Mouse (Mus musculus) hindbrain, embryonic 11.5 days (tissue): ENCODE results near the gene Macrod2. TPM values are rescaled to one million over a fixed set of nuclear protein-coding genes. Genes with fewer than 3 reads are reported as not detected.

Experiments used
- ATAC-seq: fragments of 200-750 bp; cut with Nextera tagmentation; 2 replicates; pipeline ENCODE4 v1.8.0; 2017; ENCODE audit warnings: mild to moderate bottlenecking, moderate TSS enrichment, moderate library complexity; ENCODE audit not compliant: low FRiP score
- DNase-seq: peaks from one replicate; pipeline ENCODE4 v3.0.0-alpha.2; 2015; ENCODE audit warnings: low spot score
- H3K27ac ChIP-seq: fragments of 300-500 bp; sonication (generic); 2 replicates; pipeline ENCODE4 v1.5.1; 2014; ENCODE audit warnings: mild to moderate bottlenecking, low read depth, low read length
- H3K27me3 ChIP-seq: fragments of 300-500 bp; sonication (generic); 2 replicates; pipeline ENCODE4 v1.6.1; 2014; ENCODE audit warnings: mild to moderate bottlenecking, low read length, moderate library complexity, mixed read lengths; ENCODE audit not compliant: control insufficient read depth, insufficient read depth
- H3K36me3 ChIP-seq: fragments of 300-500 bp; sonication (generic); 2 replicates; pipeline ENCODE4 v1.6.1; 2014; ENCODE audit warnings: mild to moderate bottlenecking, low read length, moderate library complexity, mixed read lengths; ENCODE audit not compliant: control insufficient read depth, insufficient read depth
- H3K4me1 ChIP-seq: fragments of 300-500 bp; sonication (generic); replicated peaks from 2 replicates; pipeline ENCODE4 v1.6.1; 2014; ENCODE audit warnings: low read length, mixed read lengths; ENCODE audit not compliant: control insufficient read depth, insufficient read depth
- H3K4me2 ChIP-seq: fragments of 300-500 bp; sonication (generic); replicated peaks from 2 replicates; pipeline ENCODE4 v1.6.1; 2014; ENCODE audit warnings: mild to moderate bottlenecking, low read depth, low read length
- H3K4me3 ChIP-seq: fragments of 300-500 bp; sonication (generic); 2 replicates; pipeline ENCODE4 v1.5.1; 2014; ENCODE audit warnings: low read depth, low read length
- H3K9ac ChIP-seq: fragments of 300-500 bp; sonication (generic); 2 replicates; pipeline ENCODE4 v1.6.1; 2014; ENCODE audit warnings: low read depth, low read length
- H3K9me3 ChIP-seq: fragments of 300-500 bp; sonication (generic); 2 replicates; pipeline ENCODE4 v1.6.1; 2016; ENCODE audit warnings: low read length; ENCODE audit not compliant: control insufficient read depth
- WGBS: fragments of 180-500 bp; shearing (Covaris S2); extraction: QIAGEN DNeasy Blood & Tissue Kit; methylation state at CpG from one replicate; pipeline ENCODE4 v1.1.7; 2014; 5-methylcytosine and 5-hydroxymethylcytosine counted together
- polyA plus RNA-seq: library from polyadenylated mRNA; unstranded; fragments of >200 nt; fragmentation: Nextera tagmentation; extraction: Ambion mirVana; gene quantifications from 2 replicates; pipeline ENCODE4 v1.2.1, GENCODE M21; 2014

Macrod2 gene
- polyA plus RNA-seq, 1 experiment from 2014 or later, result 42.5 TPM

DNA sequence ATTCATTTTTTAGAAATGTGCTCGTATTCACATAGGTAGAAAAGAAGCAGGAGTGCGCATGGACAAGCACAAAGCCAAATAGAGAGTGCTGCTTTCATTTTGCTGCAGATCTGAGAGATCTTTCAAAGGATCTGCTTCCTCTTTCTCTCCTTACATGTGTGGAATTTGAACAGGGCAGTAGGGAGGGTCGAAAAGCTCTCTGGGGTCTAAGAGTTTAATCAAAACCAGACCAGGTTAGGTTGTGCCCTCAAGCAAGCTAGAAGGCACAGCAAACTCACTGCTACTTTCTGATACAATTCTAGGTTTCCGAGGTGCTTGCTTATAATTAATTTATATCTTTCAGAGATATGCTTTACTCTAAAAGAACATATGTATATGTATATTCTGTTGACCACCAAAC, 1196.2 kb downstream of the Macrod2 start:
- H3K36me3 ChIP-seq, result no peaks in the 10 kb centered on the region
- no peaks in the 10 kb centered on the region for H3K4me1 ChIP-seq
- H3K27ac ChIP-seq, result no peak overlapping the region
- H3K9me3 ChIP-seq, result no peaks in the 10 kb centered on the region
- no peaks in the 10 kb centered on the region for H3K27me3 ChIP-seq
- DNase-seq (peak; percentile 11), ATAC-seq (no peak)
- no peak overlapping the region for H3K4me2 ChIP-seq
- 67% methylated on average over 4 of the region's 4 CpGs for WGBS
- H3K9ac ChIP-seq, result no peak overlapping the region
- H3K4me3 ChIP-seq, result no peak overlapping the region

DNA sequence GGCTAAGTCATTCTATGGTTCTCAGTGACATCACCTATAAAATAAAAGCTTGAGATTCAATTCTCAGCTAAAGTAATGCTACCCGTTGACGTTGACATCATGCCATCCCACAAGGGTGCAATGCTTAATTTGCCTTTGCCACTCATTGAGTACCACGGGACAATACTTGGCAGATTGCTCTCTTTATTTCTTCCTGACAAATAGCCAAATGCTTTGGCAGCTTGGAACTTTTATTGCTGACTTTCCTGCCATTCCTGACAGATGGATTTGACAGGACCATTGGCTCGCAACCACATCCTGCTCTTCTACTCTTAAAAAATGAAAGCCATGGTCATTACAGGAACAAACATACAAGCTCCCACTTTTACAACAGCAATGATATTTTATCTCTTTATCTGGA, 1199.7 kb downstream of the Macrod2 start:
- no peak overlapping the region for H3K4me2 ChIP-seq
- H3K9me3 ChIP-seq, result no peaks in the 10 kb centered on the region
- H3K4me3 ChIP-seq, result no peak overlapping the region
- DNase-seq (no peak), ATAC-seq (no peak)
- no peak overlapping the region for H3K27ac ChIP-seq
- no peaks in the 10 kb centered on the region for H3K4me1 ChIP-seq
- 80% methylated on average over 4 of the region's 4 CpGs for WGBS
- no peaks in the 10 kb centered on the region for H3K36me3 ChIP-seq
- no peak overlapping the region for H3K9ac ChIP-seq
- H3K27me3 ChIP-seq, result no peaks in the 10 kb centered on the region

DNA sequence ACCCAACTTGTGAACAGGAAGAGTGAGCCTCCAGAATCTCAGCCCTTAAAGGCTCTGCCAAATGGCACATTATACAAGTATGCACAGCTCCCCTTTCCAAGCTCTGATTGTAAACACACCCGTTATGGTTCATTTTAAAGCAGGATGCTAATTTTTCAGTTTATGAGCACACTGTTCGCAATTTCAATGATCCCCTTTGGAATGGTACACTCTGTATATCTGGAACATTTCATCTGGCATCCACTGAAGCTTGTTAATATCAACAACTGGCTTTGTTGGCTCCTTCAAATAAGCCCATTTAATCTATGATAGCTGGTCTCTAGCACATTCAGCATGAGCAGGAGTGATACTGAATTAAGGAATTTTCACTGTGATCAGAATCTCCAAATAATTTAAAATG, 1222.6 kb downstream of the Macrod2 start:
- DNase-seq (no peak), ATAC-seq (no peak)
- Histone ChIP-seq H3K27ac (no peak overlapping the region), H3K36me3 (no peaks in the 10 kb centered on the region), H3K9ac (no peak overlapping the region), H3K4me2 (no peak overlapping the region), H3K4me1 (no peaks in the 10 kb centered on the region), H3K9me3 (no peaks in the 10 kb centered on the region), H3K27me3 (no peaks in the 10 kb centered on the region), H3K4me3 (no peak overlapping the region)
- whole genome bisulfite sequencing, result 93% methylated on average over 2 of the region's 2 CpGs

DNA sequence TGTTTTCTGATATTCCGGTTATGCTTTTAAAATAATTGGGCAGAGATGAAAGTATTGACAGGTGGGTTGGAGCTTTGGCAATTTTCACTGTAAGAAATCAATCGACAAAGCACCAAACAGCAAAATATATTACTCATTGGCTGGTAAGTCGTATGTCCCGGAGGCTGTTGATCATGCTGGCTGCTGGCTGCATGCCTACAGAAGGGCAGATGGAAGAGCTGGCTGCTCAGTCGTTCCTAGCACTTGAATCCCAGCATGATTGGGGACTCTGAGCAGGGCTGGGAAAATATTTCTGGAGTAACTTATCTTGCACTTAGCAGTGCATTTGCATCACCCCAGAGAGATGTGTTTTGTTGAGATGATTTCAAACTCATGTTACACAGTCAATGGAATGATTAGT, 1223.1 kb downstream of the Macrod2 start:
- Histone ChIP-seq H3K36me3 (no peaks in the 10 kb centered on the region), H3K4me1 (no peaks in the 10 kb centered on the region), H3K4me2 (no peak overlapping the region), H3K27ac (no peak overlapping the region), H3K27me3 (no peaks in the 10 kb centered on the region), H3K4me3 (no peak overlapping the region), H3K9ac (no peak overlapping the region), H3K9me3 (no peaks in the 10 kb centered on the region)
- DNase-seq (no peak), ATAC-seq (no peak)
- WGBS, result 84% methylated on average over 5 of the region's 5 CpGs

DNA sequence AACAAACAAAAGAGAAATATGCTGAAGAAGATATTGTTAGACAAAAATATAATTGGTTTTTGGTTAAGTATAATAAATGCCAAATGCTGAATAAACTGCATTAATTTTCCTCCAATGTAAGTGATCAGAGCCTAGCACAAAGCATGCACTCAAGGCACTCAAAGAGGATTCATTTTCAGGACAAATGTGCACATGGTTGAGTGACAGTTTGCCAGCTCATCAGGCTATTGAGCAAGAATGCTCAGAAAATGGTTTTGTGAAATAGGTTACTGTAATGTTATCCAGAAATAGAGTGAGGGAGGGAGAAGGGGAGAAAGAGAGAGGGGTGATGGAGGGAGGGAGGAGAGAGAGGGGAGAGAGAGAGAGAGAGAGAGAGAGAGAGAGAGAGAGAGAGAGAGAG, 1268.9 kb downstream of the Macrod2 start:
- Histone ChIP-seq H3K4me1 (no peaks in the 10 kb centered on the region), H3K27ac (no peak overlapping the region), H3K4me2 (no peak overlapping the region), H3K4me3 (no peak overlapping the region), H3K27me3 (no peaks in the 10 kb centered on the region), H3K9me3 (no peaks in the 10 kb centered on the region), H3K36me3 (no peaks in the 10 kb centered on the region), H3K9ac (no peak overlapping the region)
- no peak for DNase-seq
- ATAC-seq, result no peak

DNA sequence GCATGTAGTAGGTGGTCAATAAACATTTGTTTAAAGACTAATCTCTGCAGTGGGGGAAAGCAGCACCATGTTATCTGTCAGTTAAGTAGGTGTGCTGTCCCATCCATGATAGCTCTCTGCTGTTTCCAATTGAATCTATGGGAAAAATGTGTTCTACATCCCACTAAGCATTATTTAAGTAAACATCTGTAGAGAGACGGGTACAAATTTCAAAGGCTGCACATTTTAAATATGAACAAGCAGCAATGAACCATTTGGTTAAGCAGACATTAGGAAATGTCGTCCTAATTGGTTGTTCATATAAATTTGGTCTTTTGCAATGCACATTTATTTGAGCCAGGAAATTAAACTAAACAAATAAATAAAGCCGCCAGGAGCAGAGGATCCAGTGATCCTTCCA, 1277.7 kb downstream of the Macrod2 start:
- 91% methylated on average over 3 of the region's 3 CpGs for WGBS
- Histone ChIP-seq H3K27me3 (no peaks in the 10 kb centered on the region), H3K27ac (no peak overlapping the region), H3K4me2 (no peak overlapping the region), H3K9ac (no peak overlapping the region), H3K36me3 (no peaks in the 10 kb centered on the region), H3K4me3 (no peak overlapping the region), H3K4me1 (no peaks in the 10 kb centered on the region), H3K9me3 (no peaks in the 10 kb centered on the region)
- DNase-seq (no peak), ATAC-seq (no peak)

DNA sequence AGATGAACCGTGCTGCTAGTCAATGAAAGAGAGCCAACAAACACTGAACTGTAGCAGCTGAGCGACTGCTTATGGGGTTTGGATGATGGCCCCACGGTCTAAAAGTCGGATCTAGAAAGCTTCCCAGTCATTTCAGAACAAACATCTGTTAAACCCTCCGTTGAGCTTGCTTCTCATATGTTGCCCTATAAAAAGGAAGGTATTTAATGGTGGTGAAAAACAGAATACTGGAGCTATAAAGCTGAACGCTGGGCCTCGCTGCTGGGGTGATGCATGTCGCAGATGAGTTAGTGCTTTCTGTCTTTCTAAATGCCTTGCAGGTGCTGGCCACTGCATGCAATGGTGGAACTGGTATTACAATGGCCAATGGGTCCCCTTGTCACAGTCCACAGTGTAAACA, 1278.3 kb downstream of the Macrod2 start:
- H3K27ac ChIP-seq, result no peak overlapping the region

DNA sequence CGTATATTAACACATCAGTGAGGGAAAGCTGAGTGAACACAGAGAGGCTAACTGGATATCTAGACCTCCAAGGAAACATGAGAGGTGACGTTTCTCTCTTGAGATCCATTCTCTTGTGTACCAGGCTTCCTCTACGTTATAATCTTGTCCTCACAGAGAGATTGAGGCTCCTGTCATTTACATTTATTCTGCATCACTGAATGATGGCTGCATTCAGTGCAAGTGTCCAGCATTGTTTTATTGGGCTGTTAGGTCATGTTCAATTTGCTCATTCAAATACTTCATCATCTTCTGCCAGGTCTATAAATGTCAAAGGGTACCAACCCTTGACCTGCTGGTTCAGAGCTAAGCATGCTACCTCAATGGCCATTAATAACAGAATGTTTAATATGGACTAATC, 1302.4 kb downstream of the Macrod2 start:
- Histone ChIP-seq H3K9me3 (no peaks in the 10 kb centered on the region), H3K4me1 (no peaks in the 10 kb centered on the region), H3K4me2 (no peak overlapping the region), H3K4me3 (no peak overlapping the region), H3K27ac (no peak overlapping the region), H3K9ac (no peak overlapping the region), H3K27me3 (no peaks in the 10 kb centered on the region), H3K36me3 (no peaks in the 10 kb centered on the region)
- no peak for DNase-seq
- 81% methylated on average over 3 of the region's 3 CpGs for WGBS
- no peak for ATAC-seq

More for the DNA sequence above, 1278.3 kb downstream of the Macrod2 start:
- no peak overlapping the region for H3K4me3 ChIP-seq
- DNase-seq, result no peak
- no peaks in the 10 kb centered on the region for H3K4me1 ChIP-seq
- no peaks in the 10 kb centered on the region for H3K9me3 ChIP-seq
- no peaks in the 10 kb centered on the region for H3K36me3 ChIP-seq
- H3K4me2 ChIP-seq, result no peak overlapping the region
- no peaks in the 10 kb centered on the region for H3K27me3 ChIP-seq
- no peak overlapping the region for H3K9ac ChIP-seq
- WGBS, result 77% methylated on average over 8 of the region's 8 CpGs
- ATAC-seq, result no peak

DNA sequence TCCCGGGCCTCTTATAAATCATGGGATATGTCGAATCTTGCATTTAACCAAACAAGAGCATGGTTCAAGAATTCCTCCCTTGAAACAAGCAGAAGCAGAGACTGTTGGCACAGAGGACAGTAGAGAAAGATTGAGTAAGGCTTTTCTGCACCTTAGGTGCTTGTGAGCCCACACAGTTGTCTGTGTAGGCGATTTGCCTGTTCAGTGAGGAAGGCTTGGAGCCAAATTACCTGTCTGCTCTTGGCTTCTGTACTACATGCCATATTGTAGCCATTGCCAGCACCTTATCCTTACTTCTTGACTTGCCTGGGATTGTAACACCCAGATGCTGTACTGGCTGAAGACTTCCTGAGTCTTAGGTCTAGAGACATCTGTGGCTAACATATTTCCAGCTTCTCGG, 1303.2 kb downstream of the Macrod2 start:
- Histone ChIP-seq H3K9ac (no peak overlapping the region), H3K27ac (no peak overlapping the region), H3K36me3 (no peaks in the 10 kb centered on the region), H3K9me3 (no peaks in the 10 kb centered on the region), H3K4me1 (no peaks in the 10 kb centered on the region), H3K4me3 (no peak overlapping the region), H3K4me2 (no peak overlapping the region), H3K27me3 (no peaks in the 10 kb centered on the region)
- DNase-seq (no peak), ATAC-seq (no peak)
- WGBS, result 90% methylated on average over 4 of the region's 4 CpGs
